Mouse (Mus musculus) forebrain, postnatal 0 days (tissue): Measurements from ENCODE around the gene Cyp27b1. TPM values are rescaled to one million over a fixed set of nuclear protein-coding genes. Genes with fewer than 3 reads are reported as not detected.

ENCODE experiments used
- ATAC-seq: fragments of 200-750 bp; cut with Nextera tagmentation; 2 replicates; pipeline ENCODE4 v1.8.0; 2017; ENCODE audit warnings: mild to moderate bottlenecking, moderate library complexity
- DNase-seq: peaks from one replicate; pipeline ENCODE4 v3.0.0-alpha.2; 2015
- H3K27ac ChIP-seq: fragments of 300-500 bp; sonication (generic); 2 replicates; pipeline ENCODE4 v1.5.1; 2014; ENCODE audit warnings: low read depth, mild to moderate bottlenecking, antibody characterized with exemption, low read length, moderate library complexity, mixed read lengths
- H3K27me3 ChIP-seq: fragments of 300-500 bp; sonication (generic); 2 replicates; pipeline ENCODE4 v1.6.1; 2014; ENCODE audit warnings: mild to moderate bottlenecking, low read length, mixed read lengths; ENCODE audit not compliant: insufficient read depth
- H3K36me3 ChIP-seq: fragments of 300-500 bp; sonication (generic); 2 replicates; pipeline ENCODE4 v1.6.1; 2014; ENCODE audit warnings: mild to moderate bottlenecking, moderate library complexity; ENCODE audit not compliant: insufficient read depth
- H3K4me1 ChIP-seq: fragments of 300-500 bp; sonication (generic); 2 replicates; pipeline ENCODE4 v1.6.1; 2014; ENCODE audit warnings: antibody characterized with exemption; ENCODE audit not compliant: insufficient read depth
- H3K4me2 ChIP-seq: fragments of 300-500 bp; sonication (generic); 2 replicates; pipeline ENCODE4 v1.6.1; 2014; ENCODE audit warnings: low read depth, mild to moderate bottlenecking, moderate library complexity
- H3K4me3 ChIP-seq: fragments of 300-500 bp; sonication (generic); 2 replicates; pipeline ENCODE4 v1.5.1; 2014; ENCODE audit warnings: low read depth, low read length, mixed read lengths
- H3K9ac ChIP-seq: fragments of 300-500 bp; sonication (generic); 2 replicates; pipeline ENCODE4 v1.6.1; 2014; ENCODE audit warnings: mild to moderate bottlenecking
- H3K9me3 ChIP-seq: fragments of 300-500 bp; sonication (generic); 2 replicates; pipeline ENCODE4 v1.6.1; 2016; ENCODE audit warnings: low read length
- CTCF ChIP-seq: sonication (generic); IDR thresholded peaks from 2 replicates; pipeline ENCODE4 v1.5.1; 2016; ENCODE audit warnings: antibody characterized with exemption, control low read depth, low read depth
- WGBS: fragments of 180-500 bp; shearing (Covaris S2); extraction: QIAGEN DNeasy Blood & Tissue Kit; methylation state at CpG from one replicate; pipeline ENCODE4 v1.1.7; 2014; 5-methylcytosine and 5-hydroxymethylcytosine counted together
- microRNA counts: library from miRNA; unstranded; fragments of <30 nt; microRNA quantifications from one replicate; lab custom pipeline; 2015
- microRNA-seq, 2 experiments: library from miRNA; unstranded; fragments of <30 nt; microRNA quantifications; one replicate each; pipeline ENCODE4; 2016
- polyA plus RNA-seq: library from polyadenylated mRNA; unstranded; fragments of >200 nt; fragmentation: Nextera tagmentation; extraction: Ambion mirVana; gene quantifications from 2 replicates; pipeline ENCODE4 v1.2.1, GENCODE M21; 2015
- total RNA-seq: library from RNA; depleted of rRNA; stranded (reverse); fragments of >200 nt; gene quantifications from 2 replicates; pipeline ENCODE4 v1.2.3, GENCODE M21; 2014; rRNA removed

Cyp27b1 gene
- total and polyA plus RNA-seq, 2 experiments from 2014 or later = 0.11 to 0.33 TPM

DNA sequence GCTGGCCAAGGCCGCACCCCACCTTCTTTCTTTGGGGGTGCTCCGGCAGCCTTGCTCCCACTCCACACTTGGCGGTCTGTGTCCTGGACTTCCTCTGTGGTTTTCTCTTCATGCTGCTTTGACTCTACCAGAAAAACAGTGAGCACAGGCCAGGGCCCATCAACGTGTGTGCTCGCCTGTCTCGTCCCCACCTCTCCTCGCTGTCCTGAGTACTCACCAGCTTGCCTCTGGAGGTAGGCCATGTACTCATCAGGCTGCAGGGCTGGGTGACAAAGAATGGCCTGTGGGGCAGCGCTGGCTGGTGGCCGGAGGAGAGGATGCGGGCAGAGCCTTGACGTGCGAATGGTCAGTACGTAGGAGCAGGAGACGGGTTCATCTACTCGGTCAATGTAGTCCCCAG is 51.8 kb downstream of the Cyp27b1 start:
- no peak overlapping the region for H3K4me2 ChIP-seq
- no peak overlapping the region for H3K9ac ChIP-seq
- H3K9me3 ChIP-seq = no peaks in the 10 kb centered on the region
- DNase-seq (no peak), ATAC-seq (no peak)
- no peaks in the 10 kb centered on the region for H3K27me3 ChIP-seq
- H3K4me3 ChIP-seq = no peak overlapping the region
- H3K4me1 ChIP-seq = no peaks in the 10 kb centered on the region
- peaks cover 55% of the 10 kb centered on the region for H3K36me3 ChIP-seq
- no peak overlapping the region for H3K27ac ChIP-seq
- no peak for TF ChIP-seq CTCF
- 95% methylated on average over 15 of the region's 15 CpGs for WGBS

DNA sequence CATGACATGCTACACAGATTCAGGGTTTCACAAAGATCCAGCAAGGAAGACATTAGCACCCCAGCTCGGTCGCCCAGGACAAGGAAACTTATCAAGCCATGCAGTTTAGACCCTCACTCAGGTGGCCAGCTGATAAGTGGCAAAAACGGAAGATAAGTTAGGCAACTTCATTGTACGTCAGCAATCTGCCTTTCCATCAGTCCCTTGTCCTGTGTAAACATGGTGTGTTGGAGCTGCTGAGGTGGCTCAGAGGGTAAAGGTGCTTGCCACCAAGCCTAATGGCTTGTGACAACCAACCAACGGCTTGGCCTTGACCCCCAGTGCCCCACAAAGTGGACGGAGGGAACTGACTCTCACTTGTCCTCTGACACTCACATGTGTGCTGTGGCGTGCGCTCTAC is 52.4 kb downstream of the Cyp27b1 start:
- no peaks in the 10 kb centered on the region for H3K9me3 ChIP-seq
- H3K36me3 ChIP-seq = peaks cover 51% of the 10 kb centered on the region
- no peak for TF ChIP-seq CTCF
- H3K9ac ChIP-seq = no peak overlapping the region
- H3K4me1 ChIP-seq = no peaks in the 10 kb centered on the region
- WGBS = 91% methylated on average over 8 of the region's 8 CpGs
- H3K4me3 ChIP-seq = no peak overlapping the region
- DNase-seq (no peak), ATAC-seq (no peak)
- H3K27ac ChIP-seq = no peak overlapping the region
- no peak overlapping the region for H3K4me2 ChIP-seq
- H3K27me3 ChIP-seq = no peaks in the 10 kb centered on the region

DNA sequence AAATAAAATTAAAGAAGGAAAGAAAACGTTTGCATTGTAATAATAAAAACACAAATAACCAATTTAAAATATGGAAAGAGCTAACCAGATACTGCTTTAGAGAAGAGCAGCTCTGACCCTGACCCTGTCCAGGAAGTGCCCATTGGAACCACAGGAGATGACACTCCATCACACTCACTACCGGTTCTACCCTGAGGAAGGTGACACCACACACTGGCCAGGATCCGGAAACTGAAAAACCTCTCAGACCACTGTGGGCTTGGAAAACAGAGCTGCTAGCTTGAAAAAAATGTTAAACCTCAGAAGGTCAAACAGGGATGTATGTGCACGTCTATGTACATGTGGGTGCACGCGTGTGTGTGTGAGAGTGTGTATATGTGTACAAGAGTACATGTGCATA is 53.1 kb downstream of the Cyp27b1 start:
- WGBS = 89% methylated on average over 6 of the region's 6 CpGs
- DNase-seq (no peak), ATAC-seq (no peak)
- Histone ChIP-seq H3K4me2 (no peak overlapping the region), H3K4me1 (no peaks in the 10 kb centered on the region), H3K9me3 (no peaks in the 10 kb centered on the region), H3K36me3 (peaks cover 48% of the 10 kb centered on the region), H3K27ac (no peak overlapping the region), H3K27me3 (no peaks in the 10 kb centered on the region), H3K4me3 (no peak overlapping the region), H3K9ac (no peak overlapping the region)
- no peak for TF ChIP-seq CTCF

MicroRNAs within 50 kb of the gene (microRNA counts, 519-probe panel; counts per million panel counts)
- microRNA mmu-miR-546 (lab: Ali Mortazavi, UCI) = not detected

Small RNAs within 50 kb of the gene (microRNA-seq; reads per million reads assigned to microRNA genes)
- gene Mir546 = 0 to 0.12 reads per million in 2 experiments

Other genes starting within 250 kb of the Cyp27b1 start
- 11.8 and 13.7 TPM in 2 replicates for gene Atp23, start 146.9 kb upstream of the Cyp27b1 start, total RNA-seq
- 14.6 and 16.7 TPM in 2 replicates for gene Atp23, start 146.9 kb upstream of the Cyp27b1 start, polyA plus RNA-seq
- 45.9 and 56.0 TPM in 2 replicates for gene Ctdsp2, start 69.5 kb upstream of the Cyp27b1 start, total RNA-seq
- 12.8 and 14.4 TPM in 2 replicates for gene Ctdsp2, start 69.5 kb upstream of the Cyp27b1 start, polyA plus RNA-seq
- gene Avil, start 47.5 kb upstream of the Cyp27b1 start, total RNA-seq = 0.08 and 0.67 TPM in 2 replicates
- 0.18 and 0.24 TPM in 2 replicates for gene Avil, start 47.5 kb upstream of the Cyp27b1 start, polyA plus RNA-seq
- gene Tsfm, start 17.4 kb upstream of the Cyp27b1 start, total RNA-seq = 39.2 and 55.6 TPM in 2 replicates
- 45.8 and 52.1 TPM in 2 replicates for gene Tsfm, start 17.4 kb upstream of the Cyp27b1 start, polyA plus RNA-seq
- gene Mettl1, start 6.8 kb upstream of the Cyp27b1 start, total RNA-seq = 9.2 and 10.9 TPM in 2 replicates
- gene Mettl1, start 6.8 kb upstream of the Cyp27b1 start, polyA plus RNA-seq = 16.1 and 21.0 TPM in 2 replicates
- gene Eef1akmt3, start 6.7 kb upstream of the Cyp27b1 start, total RNA-seq = 0.14 TPM in 1 of 2 replicates, not detected in the other
- gene Eef1akmt3, start 6.7 kb upstream of the Cyp27b1 start, polyA plus RNA-seq = 0.08 and 0.15 TPM in 2 replicates
- 70.7 and 75.8 TPM in 2 replicates for gene March9, start 11.9 kb downstream of the Cyp27b1 start, total RNA-seq
- 7.9 and 8.1 TPM in 2 replicates for gene March9, start 11.9 kb downstream of the Cyp27b1 start, polyA plus RNA-seq
- 432 and 445 TPM in 2 replicates for gene Cdk4, start 15.3 kb downstream of the Cyp27b1 start, total RNA-seq
- gene Cdk4, start 15.3 kb downstream of the Cyp27b1 start, polyA plus RNA-seq = 656 and 790 TPM in 2 replicates
- gene Tspan31, start 22.0 kb downstream of the Cyp27b1 start, total RNA-seq = 105 and 201 TPM in 2 replicates
- 83.9 and 98.1 TPM in 2 replicates for gene Tspan31, start 22.0 kb downstream of the Cyp27b1 start, polyA plus RNA-seq
- gene Agap2, start 27.0 kb downstream of the Cyp27b1 start, total RNA-seq = 220 and 258 TPM in 2 replicates
- gene Agap2, start 27.0 kb downstream of the Cyp27b1 start, polyA plus RNA-seq = 3.5 and 4.6 TPM in 2 replicates
- 118 and 119 TPM in 2 replicates for gene Os9, start 72.9 kb downstream of the Cyp27b1 start, total RNA-seq
- 122 TPM in 2 replicates for gene Os9, start 72.9 kb downstream of the Cyp27b1 start, polyA plus RNA-seq
- gene B4galnt1, start 117.0 kb downstream of the Cyp27b1 start, total RNA-seq = 87.9 and 94.4 TPM in 2 replicates
- 87.3 and 87.8 TPM in 2 replicates for gene B4galnt1, start 117.0 kb downstream of the Cyp27b1 start, polyA plus RNA-seq
- gene Slc26a10, start 132.4 kb downstream of the Cyp27b1 start, total RNA-seq = 0.10 TPM in 1 of 2 replicates, not detected in the other
- 0.80 and 1.1 TPM in 2 replicates for gene Slc26a10, start 132.4 kb downstream of the Cyp27b1 start, polyA plus RNA-seq
- 45.4 and 61.3 TPM in 2 replicates for gene Arhgef25, start 141.8 kb downstream of the Cyp27b1 start, total RNA-seq
- gene Arhgef25, start 141.8 kb downstream of the Cyp27b1 start, polyA plus RNA-seq = 14.8 and 16.9 TPM in 2 replicates
- 198 and 245 TPM in 2 replicates for gene Dtx3, start 147.5 kb downstream of the Cyp27b1 start, total RNA-seq
- gene Dtx3, start 147.5 kb downstream of the Cyp27b1 start, polyA plus RNA-seq = 175 and 178 TPM in 2 replicates
- 21.5 and 23.3 TPM in 2 replicates for gene Pip4k2c, start 163.3 kb downstream of the Cyp27b1 start, total RNA-seq
- gene Pip4k2c, start 163.3 kb downstream of the Cyp27b1 start, polyA plus RNA-seq = 17.8 and 20.1 TPM in 2 replicates
- gene Kif5a, start 215.1 kb downstream of the Cyp27b1 start, total RNA-seq = 210 and 223 TPM in 2 replicates
- gene Kif5a, start 215.1 kb downstream of the Cyp27b1 start, polyA plus RNA-seq = 62.0 and 84.0 TPM in 2 replicates
- gene Dctn2, start 218.1 kb downstream of the Cyp27b1 start, total RNA-seq = 272 and 300 TPM in 2 replicates
- 332 and 343 TPM in 2 replicates for gene Dctn2, start 218.1 kb downstream of the Cyp27b1 start, polyA plus RNA-seq
- gene Mbd6, start 240.8 kb downstream of the Cyp27b1 start, total RNA-seq = 5.9 and 9.4 TPM in 2 replicates
- gene Mbd6, start 240.8 kb downstream of the Cyp27b1 start, polyA plus RNA-seq = 4.1 and 4.8 TPM in 2 replicates